Mouse (Mus musculus): Measurements from ENCODE around the gene Celf5.

Gene Celf5

GRCm38 (mm10) chr10:81427804-81428506, 54.6 kb downstream of the Celf5 start:
- DNase-seq (ENCODE audit: low read depth, low spot score): no peak

- no peak for DNase-seq (ENCODE audit: low read depth, low spot score)
Measured at GRCm38 (mm10) chr10:81427327-81427726, 55.2 kb downstream of the Celf5 start.

- no peak for DNase-seq (ENCODE audit: low read depth, low spot score)
Measured at GRCm38 (mm10) chr10:81426897-81427296, 55.6 kb downstream of the Celf5 start.

- no peak for DNase-seq (ENCODE audit: low read depth, low spot score)
Measured at GRCm38 (mm10) chr10:81426081-81426671, 56.3 kb downstream of the Celf5 start.

- DNase-seq (ENCODE audit: low read depth, low spot score): no peak
Measured at GRCm38 (mm10) chr10:81425236-81425850, 57.2 kb downstream of the Celf5 start.

GRCm38 (mm10) chr10:81424246-81425051, 58.1 kb downstream of the Celf5 start:
- no peak for DNase-seq (ENCODE audit: low read depth, low spot score)

- no peak for DNase-seq (ENCODE audit: low read depth, low spot score)
Measured at GRCm38 (mm10) chr10:81423476-81424245, 58.8 kb downstream of the Celf5 start.

GRCm38 (mm10) chr10:81422661-81423217, 59.8 kb downstream of the Celf5 start:
- no peak for DNase-seq (ENCODE audit: low read depth, low spot score)

GRCm38 (mm10) chr10:81422191-81422590, 60.3 kb downstream of the Celf5 start:
- DNase-seq (ENCODE audit: low read depth, low spot score): no peak

- no peak for DNase-seq (ENCODE audit: low read depth, low spot score)
Measured at GRCm38 (mm10) chr10:81421797-81422100, 60.8 kb downstream of the Celf5 start.

GRCm38 (mm10) chr10:81421041-81421796, 61.3 kb downstream of the Celf5 start:
- DNase-seq (ENCODE audit: low read depth, low spot score): no peak

- DNase-seq (ENCODE audit: low read depth, low spot score): no peak
Measured at GRCm38 (mm10) chr10:81420191-81420767, 62.2 kb downstream of the Celf5 start.

GRCm38 (mm10) chr10:81419111-81419928, 63.2 kb downstream of the Celf5 start:
- DNase-seq (ENCODE audit: low read depth, low spot score): no peak

GRCm38 (mm10) chr10:81418216-81419070, 64.1 kb downstream of the Celf5 start:
- no peak for DNase-seq (ENCODE audit: low read depth, low spot score)

GRCm38 (mm10) chr10:81417227-81418215, 65.0 kb downstream of the Celf5 start:
- no peak for DNase-seq (ENCODE audit: low read depth, low spot score)

GRCm38 (mm10) chr10:81416581-81417226, 65.8 kb downstream of the Celf5 start:
- DNase-seq (ENCODE audit: low read depth, low spot score): no peak
